Mouse (Mus musculus): ENCODE results near the gene Hic1. TPM values are rescaled to one million over a fixed set of nuclear protein-coding genes. Genes with fewer than 3 reads are reported as not detected.

Gene Hic1
- total RNA-seq (2014; fragmentation: Nextera tagmentation) (not detected in 2 replicates), total RNA-seq (2017) (not detected in 2 replicates)

DNA sequence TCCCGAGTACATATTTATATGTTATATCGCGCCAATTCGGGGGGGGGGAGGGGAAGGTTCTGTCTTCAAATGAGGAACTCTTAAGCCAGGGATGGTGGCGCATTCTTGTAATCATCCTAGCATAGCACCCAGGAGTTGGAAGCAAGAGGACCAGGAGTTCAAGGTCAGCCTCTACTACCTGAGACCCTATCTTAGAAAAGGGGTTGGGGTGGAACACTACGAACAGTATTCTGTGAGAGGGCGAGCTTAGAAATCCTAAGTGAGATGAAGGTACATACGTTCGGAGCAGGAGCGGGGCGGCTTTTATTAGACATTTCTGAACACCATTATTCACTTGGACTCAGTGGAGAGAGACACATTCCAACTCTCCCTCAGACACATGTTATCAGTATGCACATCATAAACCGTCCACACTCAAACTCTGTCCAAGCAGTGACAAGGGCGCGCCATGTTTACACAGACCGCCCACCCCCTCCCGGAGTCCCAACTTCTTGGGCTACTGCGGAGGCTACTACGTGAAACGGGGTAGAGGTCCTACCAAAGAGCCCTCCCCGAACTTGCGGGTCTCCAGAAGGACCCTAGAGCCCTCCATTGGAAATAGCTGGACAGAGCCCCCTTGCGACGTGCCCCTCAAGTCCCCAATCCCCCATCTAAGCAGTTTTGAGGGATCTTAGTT, at the start of gene Hic1:
Hic1 (minus strand) TSS at position 115 of the 676 bp plus-strand sequence.
- ATAC-seq (replicated peaks; ENCODE audit: poor library complexity, severe bottlenecking): no peak

DNA sequence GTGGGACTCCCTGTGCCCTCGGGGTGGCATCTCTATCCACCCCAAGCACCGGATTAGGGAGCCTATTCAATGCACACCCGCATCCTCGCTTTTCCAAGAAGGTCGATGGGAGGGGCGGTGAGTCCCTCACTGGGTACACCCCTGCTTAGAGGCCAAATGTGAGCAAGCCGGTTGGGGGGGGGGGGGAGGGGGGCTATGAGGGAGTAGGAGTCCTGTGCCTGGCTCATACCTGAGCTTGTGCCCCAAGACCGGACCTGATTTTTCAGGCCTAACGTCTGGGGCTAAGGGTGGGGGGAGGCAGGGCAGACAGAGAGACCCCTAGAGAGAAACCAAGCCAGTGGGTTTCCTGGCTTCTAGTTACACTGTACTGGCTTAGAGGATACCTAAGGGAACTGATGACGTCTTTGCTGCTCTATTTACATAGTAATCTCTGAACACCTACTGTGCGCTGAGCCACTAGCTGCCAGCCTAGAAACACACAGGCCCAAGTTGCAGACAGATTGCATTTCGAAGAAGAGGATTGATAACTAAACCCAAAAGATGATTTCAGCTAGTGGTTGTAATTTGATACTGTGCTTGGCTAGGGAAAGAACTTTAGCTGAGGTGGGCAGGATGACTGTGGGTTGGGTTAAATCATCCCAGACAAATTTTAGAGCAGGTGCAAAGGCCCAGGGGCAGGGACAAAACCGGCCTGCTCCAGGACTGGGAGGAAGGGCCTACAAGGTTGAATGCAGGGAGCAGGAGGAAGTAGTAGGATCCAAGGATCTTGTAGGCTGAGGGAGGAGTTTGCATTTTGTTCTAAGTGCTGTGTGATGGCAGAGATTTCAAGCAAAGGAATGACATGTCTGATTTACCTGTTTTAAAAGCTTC, 45.0 kb upstream of the Hic1 start:
- ATAC-seq (replicated peaks; ENCODE audit: poor library complexity, severe bottlenecking): no peak

DNA sequence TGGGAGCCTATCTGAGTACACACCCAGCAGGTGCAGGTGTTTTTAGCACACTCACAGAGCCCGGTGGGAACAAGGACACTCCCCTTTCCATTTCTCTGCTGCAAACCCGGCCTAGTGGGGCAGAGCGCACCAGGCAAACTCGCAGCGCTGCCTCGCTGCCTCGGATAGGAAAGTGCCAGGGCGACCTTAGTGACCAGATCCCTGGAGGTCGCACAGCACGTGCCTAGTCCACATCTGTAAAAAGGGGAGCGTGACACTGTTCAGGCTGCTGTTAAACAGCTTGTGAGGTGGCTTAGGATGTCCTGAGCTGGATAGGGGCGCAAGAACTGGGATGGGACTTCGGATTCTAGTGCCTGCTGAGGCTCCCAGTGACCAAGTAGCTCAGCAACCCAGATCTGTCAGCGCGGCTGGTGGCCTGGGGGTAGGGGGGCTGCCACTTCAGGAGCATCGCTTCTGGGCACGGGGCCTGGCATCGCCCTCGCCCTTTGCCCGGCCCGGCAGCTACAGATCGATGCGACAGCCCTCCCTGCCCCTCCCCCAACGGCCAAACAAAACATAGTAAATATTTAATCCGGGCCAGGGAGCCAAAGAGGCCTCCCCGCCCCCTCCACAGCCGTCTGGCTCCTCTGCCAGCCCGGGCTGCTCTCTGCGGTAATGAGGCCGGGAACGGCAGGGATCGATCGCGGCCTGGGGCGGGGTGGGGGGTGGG, 44.2 kb upstream of the Hic1 start:
- ATAC-seq (replicated peaks; ENCODE audit: poor library complexity, severe bottlenecking): no peak

DNA sequence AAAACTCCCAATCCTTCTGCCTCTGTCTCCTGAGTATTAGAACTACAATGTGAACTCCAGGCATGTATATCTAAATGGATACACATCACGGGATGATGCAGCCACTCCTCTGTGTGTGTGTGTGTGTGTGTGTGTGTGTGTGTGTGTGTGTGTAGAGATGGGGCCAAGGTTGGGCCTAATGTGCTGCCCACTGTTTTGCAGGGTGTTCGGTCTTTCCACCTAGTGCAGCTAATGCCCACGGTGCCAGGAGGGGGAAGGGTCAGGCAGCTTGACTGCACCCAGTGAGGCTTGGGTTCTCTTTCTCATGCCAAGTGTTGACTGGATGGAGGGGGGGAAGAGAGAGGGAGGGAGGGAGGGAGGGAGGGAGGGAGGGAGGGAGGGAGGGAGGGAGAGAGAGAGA, 43.6 kb upstream of the Hic1 start:
- no peak for ATAC-seq (replicated peaks; ENCODE audit: poor library complexity, severe bottlenecking)

DNA sequence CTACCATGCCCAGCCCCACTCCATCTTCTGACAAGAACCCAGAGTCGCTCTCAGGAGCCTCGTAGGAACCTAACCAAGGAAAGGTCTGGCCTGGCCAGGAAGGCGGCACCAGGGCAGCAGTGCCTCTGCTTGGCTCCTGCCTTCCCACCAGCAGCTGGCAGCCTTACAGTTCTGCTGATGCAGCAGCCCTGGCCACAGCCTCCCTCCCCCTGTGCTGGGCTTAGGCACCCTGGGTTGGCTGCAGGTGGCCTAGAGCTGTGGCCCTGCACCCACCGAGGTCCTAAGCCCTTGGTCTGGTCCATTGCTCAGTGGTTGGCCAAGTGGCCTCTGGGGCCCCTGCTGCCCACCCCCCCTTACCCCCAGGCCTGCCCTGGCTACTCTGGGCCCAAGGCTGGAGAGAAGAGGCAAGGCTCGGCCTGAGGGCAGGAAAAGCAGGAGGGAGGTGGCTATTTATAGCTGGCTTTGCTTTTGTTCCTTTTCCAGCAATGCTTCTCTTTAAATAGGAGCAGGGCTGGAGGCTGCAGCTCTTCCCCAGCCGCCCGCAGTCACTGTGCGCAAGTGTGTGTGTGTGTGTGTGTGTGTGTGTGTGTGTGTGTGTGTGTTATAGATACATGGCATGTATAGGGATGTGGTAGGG, 42.8 kb upstream of the Hic1 start:
- ATAC-seq (replicated peaks; ENCODE audit: poor library complexity, severe bottlenecking): no peak

DNA sequence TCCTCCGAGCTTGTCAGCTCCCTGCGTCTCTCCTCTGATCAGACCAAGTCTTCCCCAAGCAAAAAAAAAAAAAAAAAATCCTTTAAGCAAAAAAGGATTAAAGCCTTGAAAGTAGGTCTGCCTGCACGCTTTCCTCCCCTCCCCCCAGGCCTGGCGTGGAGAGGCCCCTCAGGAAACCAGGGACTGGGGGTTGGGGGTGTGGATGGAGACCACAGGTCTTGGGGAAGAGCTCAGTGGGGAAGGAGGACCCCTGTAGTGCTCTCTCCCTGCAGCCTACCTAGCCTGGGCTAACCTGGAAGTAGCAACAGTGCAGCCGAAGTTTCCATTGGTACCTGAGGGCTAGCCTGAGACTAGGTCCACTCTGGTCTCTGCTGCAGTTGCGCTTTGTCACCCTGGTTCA, 41.4 kb upstream of the Hic1 start:
- no peak for ATAC-seq (replicated peaks; ENCODE audit: poor library complexity, severe bottlenecking)

DNA sequence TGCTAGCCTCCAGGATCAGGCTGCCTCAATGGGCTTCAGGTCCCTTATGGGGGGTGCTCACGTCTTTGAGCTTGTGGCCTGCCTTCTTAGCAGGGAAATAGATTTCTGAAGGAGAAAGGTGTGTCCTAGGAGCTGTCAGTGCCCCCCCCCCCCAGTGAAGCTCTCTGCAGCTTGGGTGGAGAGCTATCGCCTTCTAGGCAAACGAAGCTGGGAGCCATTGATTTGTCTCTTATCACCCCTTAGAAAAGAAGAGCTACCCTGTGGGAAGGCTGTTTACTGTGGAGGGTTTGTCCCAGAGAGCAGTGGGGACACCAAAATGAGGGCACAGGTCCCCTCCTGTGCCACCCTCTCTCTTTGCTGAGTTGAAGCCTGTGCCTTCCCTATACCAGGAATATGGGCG, 40.8 kb upstream of the Hic1 start:
- no peak for ATAC-seq (replicated peaks; ENCODE audit: poor library complexity, severe bottlenecking)

DNA sequence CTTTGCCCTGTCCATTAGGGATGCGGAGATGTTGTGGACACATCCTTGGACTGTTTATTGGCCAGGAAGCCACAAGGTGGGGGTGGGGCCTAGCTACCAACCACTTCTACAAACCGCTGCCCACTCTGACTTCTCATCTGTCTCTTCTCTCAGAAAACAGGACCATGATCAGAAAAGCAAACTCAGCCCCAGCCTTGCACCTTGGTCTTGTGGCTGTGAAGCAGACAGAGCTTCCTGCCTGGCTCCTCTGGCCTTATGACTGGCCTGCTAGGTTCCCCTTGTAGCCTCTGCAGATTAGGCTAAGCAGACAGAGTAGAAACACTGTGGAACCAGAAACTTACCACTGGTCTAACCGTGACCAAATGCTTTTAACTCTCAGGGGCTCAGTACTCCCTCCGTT, 40.0 kb upstream of the Hic1 start:
- peak; percentile 45 for ATAC-seq (replicated peaks; ENCODE audit: poor library complexity, severe bottlenecking)

DNA sequence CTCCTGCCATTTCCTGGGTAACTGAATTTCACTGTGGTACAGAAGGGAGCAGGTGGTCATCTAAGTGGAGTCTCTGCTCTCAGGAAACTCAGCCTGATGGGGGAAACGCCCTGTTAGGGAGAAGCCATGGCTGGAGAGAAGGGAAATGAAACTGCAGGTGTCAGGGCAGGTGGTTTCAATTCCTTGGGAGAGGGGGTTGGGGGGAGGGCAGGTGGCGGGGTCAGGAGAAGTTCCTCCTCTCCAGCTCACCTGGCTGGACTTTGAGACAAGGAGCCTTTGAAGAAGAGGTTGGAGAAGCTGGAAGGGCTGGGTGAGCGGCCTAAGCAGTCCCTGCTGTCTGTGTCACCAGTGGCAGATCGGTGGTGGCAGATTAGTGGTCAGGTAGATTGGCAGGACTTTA, 37.0 kb upstream of the Hic1 start:
- ATAC-seq (replicated peaks; ENCODE audit: poor library complexity, severe bottlenecking): no peak

DNA sequence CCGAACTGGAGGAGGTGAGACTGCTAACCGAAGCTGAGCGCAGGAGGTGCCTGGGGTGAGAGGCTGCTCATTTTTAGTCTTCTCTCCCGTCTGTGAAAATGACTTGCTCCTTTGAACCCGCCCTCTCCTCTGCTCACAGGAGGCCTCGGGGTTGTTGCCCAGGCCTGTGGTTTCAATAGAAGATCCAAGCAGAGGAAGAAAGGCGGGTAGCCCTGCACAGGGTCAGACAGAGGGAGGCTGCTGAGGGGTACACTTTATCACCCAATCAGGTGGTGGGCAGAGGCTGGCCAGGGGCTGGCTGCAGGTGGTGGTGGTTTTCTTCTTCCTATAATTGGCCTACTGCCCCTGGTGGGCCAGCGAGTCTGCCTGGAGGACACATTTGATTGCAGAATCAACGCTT, 35.2 kb upstream of the Hic1 start:
- peak; percentile 33; the same call in 1 of the 2 replicates for ATAC-seq (replicated peaks; ENCODE audit: poor library complexity, severe bottlenecking)

DNA sequence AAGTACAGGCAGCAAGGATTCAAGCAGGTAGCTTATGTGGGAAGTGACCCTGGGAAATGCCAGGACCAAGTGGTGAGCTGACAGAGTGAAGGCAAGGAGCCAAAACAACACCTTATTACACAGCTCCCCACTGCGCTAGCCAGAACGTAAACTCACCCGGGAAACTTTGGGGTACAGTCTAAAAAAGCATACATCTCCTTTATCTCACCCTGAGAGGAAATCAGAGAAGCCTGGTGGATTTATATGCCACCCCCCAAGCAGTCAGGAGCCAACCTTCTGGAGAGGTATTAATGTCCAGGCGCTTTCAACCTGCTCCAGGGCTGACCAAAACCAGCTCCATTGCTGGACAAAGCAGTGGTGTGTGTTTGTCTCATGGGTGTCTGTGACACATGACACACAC, 34.6 kb upstream of the Hic1 start:
- ATAC-seq (replicated peaks; ENCODE audit: poor library complexity, severe bottlenecking): no peak

DNA sequence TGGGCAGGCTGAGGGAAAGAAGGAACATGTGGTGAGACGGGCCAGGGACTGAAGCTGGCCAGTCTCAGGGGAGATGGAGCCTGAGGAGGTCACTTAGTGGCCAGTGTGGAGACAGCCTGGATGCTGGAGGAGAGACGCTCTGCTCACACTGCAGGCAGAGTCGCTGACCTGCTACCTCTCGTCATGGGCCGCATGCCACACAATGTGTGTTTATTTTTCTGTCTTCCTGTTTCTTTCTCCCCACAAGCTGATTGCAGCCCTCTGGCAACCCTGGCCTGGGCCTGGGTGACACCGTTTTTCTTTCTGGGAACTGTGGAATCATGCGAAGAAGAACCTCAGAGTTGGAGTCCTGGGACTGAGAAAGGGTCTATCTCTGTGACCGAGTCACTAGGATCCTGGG, 32.4 kb upstream of the Hic1 start:
- no peak for ATAC-seq (replicated peaks; ENCODE audit: poor library complexity, severe bottlenecking)

DNA sequence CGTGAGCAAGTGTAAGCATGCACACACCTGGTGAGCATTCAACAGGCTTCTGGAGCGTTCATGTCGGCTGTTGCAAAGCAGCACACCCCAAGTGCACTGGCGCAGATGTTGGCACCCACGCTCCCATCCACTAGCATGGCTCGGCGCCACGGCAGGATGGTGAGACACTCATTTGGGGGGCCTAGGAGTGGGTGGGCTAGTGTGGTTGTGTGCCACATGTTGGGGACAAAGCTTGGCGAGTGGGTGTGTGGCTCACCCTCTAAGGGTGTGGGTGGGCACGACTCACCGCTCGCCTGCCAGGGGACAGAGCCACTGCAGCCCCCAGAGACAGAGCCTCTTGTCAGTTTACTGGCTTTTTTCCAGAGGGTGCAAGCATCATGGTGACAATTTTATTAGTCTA, 31.6 kb upstream of the Hic1 start:
- no peak for ATAC-seq (replicated peaks; ENCODE audit: poor library complexity, severe bottlenecking)

DNA sequence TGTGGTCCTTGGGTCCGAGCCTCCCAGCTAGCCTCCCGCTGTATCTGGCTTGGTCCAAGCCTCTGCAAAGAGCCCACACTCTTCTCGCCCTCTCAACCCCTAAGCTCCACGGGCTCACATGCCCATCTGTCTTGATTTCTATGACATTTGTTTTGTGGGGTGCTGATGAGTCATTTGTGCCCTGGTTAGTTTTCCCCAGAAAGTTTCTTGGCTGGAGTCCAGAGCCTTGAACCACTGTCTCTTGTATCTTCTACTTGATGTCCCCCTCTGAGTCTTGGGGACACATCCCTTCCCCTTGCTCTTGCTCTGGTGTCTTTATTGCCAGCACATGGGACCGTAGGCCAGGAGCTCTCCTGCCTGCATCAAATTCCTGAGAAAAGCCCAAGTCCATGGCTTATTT, 30.6 kb upstream of the Hic1 start:
- ATAC-seq (replicated peaks; ENCODE audit: poor library complexity, severe bottlenecking): no peak

DNA sequence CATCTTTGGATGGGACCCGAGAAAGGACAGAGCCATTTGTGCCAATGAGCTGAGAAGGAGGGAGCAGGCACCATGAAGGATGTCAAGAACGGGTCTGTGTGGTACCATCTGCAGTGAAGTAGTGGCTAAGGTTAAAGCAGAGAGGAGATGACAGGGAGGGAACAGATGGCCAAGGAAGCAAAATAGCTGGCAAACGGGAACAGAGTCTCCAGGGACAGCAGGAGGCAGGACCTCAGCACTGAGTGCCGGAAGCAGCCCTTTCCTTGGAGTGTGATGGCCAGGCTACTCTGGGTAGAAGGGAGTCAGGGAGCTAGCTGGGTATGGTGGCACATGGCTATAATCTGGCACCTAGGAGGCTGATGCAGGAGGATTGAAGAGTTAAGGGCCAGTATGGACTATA, 29.5 kb upstream of the Hic1 start:
- ATAC-seq (replicated peaks; ENCODE audit: poor library complexity, severe bottlenecking): no peak

DNA sequence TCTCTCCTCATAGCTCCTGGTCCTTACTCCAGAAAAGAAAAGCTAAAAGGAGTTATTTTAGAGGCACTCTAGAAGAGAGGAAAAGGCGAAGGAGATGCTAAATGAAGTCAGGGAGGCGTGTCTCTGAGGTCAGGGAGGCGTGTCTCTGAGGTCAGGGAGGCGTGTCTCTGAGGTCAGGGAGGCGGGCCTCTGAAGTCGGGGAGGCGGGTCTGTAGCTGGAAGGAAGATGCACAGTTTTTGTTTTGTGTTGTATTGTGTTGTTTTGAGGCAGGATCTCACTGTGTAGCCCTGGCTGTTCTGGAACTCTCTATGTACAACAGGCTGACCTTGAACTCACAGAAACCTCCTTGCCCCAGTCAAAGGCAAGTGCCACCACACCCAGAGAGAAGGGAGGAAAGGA, 28.6 kb upstream of the Hic1 start:
- 0 out of 2 replicates have a peak, but pooled peaks have one; percentile 23 for ATAC-seq (replicated peaks; ENCODE audit: poor library complexity, severe bottlenecking)

DNA sequence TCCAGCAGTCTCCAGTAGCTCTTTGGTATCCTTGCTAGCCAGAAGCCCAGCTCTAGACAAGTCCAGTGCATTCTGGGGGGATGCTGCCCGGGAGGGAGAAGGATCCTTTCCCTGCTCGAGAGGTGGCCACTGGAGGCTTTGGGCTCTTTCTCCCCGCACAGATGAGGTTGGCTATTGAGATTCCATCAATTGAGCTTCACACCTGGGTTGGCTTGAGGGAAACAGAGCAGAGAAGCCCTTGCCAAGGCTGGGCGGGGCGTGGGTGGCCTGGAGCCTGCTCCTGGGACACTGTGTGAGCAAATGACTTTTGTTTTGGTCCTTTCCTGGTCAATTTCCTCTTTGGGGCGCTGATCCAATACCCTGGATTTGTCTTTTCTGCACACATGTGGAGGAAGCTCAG, 26.8 kb upstream of the Hic1 start:
- ATAC-seq (replicated peaks; ENCODE audit: poor library complexity, severe bottlenecking): no peak

DNA sequence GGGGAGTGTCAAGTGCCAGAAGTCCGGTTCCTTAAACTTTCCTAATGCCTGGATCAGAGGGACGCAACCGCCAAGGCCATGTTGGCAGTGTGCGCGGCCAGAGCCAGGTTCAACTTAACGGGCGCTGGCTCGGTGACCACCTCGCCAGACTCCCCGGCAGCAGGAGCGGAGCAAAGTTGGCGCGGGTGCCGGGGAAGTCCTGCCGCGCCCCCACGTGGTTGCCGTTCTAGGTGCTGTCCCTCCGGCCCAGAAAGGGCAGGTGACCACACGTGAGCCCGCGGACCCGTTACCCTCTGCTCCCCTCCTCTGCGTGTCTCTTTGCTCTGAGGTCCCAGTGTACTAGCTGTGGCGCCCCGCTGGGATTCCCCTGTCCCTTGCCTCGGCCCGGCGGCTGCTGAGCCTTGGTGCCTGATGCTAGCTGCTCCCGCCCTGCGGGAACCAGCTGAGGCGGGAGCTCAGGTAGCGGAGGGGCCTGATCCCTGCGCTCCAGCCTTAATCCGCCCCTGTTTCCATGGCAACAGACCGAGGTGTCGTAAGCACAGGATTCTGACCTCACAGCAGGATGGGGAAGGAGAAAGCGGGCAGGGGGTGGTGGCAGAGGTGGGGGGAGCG, 25.6 kb upstream of the Hic1 start:
- peak; percentile 26 for ATAC-seq (replicated peaks; ENCODE audit: poor library complexity, severe bottlenecking)

DNA sequence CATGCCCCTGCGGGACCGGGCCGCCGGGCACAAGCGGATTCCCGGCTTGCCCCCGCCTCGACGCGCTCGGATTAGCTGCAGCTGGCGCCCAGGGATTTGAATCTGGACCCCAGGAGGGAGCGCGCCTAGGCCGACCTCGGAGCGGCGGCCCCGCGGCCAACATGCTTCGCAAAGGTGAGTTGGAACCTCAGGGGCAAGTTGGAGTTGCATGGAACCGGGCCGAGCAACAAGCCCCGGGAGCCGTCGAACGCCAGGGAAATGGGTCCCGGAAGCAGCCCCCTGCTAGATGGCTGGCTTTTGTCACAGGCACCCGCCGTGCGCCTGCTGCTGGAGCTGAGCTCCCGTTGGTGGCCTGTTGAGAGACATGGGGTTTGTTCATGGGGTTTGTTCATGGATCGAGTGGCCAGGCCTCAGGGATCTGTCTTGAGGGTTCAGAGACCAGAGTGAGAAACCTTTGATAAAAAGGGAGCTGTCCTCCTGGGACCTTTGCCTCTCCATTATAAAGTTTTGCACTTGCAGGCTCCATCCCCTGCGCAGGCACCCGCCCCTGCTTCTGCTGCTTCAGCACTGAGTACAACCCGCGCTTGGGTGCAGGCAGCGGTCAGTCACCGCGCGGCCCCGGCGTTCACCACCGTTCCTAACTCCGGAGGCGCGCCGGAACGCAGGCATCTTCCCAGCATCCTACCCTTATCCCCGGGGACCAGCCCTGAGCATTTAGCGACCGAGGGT, 25.0 kb upstream of the Hic1 start:
- no peak for ATAC-seq (replicated peaks; ENCODE audit: poor library complexity, severe bottlenecking)

Measured in granulocyte monocyte progenitor cell, adult 5-6 weeks (primary cell).